Comparison of ENCODE assay signal across 20 mouse cellular contexts in genomic region chr2:61747411-61747810, GRCm38 (mm10). TPM values are rescaled to one million over a fixed set of nuclear protein-coding genes. Genes with fewer than 3 reads are reported as not detected.
A peak's percentile ranks its signal among the peaks of the same experiment; 100 is the strongest.
DNase-seq lines count a peak whose midpoint lies in the region; ATAC-seq and TF ChIP-seq lines count a peak whose summit lies in the region.
"Had no signal": no experiment of that assay in that cellular context is flagged by ENCODE, and none has a peak within 500 bp of the region (broad histone marks: within the 10 kb centered on the region; RNA-seq: fewer than 3 reads in every experiment).

No protein-coding gene starts in this region.

- 0 out of 2 replicates have a peak, but pooled peaks cover 3% of the 10 kb centered on the region for H3K4me1 ChIP-seq in forebrain, embryonic 14.5 days (ENCODE audit: control insufficient read depth, insufficient read depth, low read length)
- no peaks in the 10 kb centered on the region for H3K4me1 ChIP-seq in forebrain, embryonic 11.5 days (replicated peaks; ENCODE audit: control insufficient read depth, insufficient read depth, low read length)
- H3K4me1 ChIP-seq in MEL (ENCODE audit: control insufficient read depth in 1 of 2, insufficient read depth in 2 of 2, low read length in 2 of 2): peaks cover 5 to 13% of the 10 kb centered on the region in 2 experiments; a peak in 3 of 4 replicates
- H3K4me1 ChIP-seq in forebrain, embryonic 16.5 days (replicated peaks; ENCODE audit: control insufficient read depth, insufficient read depth, low read length): peaks cover 9% of the 10 kb centered on the region
- H3K4me1 ChIP-seq: embryonic facial prominence, embryonic 10.5 days; hindbrain, embryonic 12.5 days had no signal

- H3K9me3 ChIP-seq in forebrain, embryonic 14.5 days (replicated peaks; ENCODE audit: control insufficient read depth, low read length): no peaks in the 10 kb centered on the region
- no peaks in the 10 kb centered on the region for H3K9me3 ChIP-seq in forebrain, embryonic 11.5 days (ENCODE audit: control insufficient read depth, low read length)
- H3K9me3 ChIP-seq in MEL (replicated peaks; ENCODE audit: insufficient read depth, low read length): no peaks in the 10 kb centered on the region
- H3K9me3 ChIP-seq in forebrain, embryonic 16.5 days (ENCODE audit: control insufficient read depth, low read length): no peaks in the 10 kb centered on the region
- H3K9me3 ChIP-seq: embryonic facial prominence, embryonic 10.5 days; heart, embryonic 13.5 days; hindbrain, embryonic 12.5 days had no signal

- no peak for TF ChIP-seq POLR2A in MEL (IDR thresholded peaks at IDR 0.05; ENCODE audit: control insufficient read depth in 1 of 2, insufficient read depth in 1 of 2, low read depth in 1 of 2, low read length in 2 of 2, poor library complexity in 1 of 2)

- TF ChIP-seq CTCF in layer of hippocampus, adult 2 months (conservative IDR thresholded peaks at IDR 0.05): no peak
- TF ChIP-seq CTCF in MEL (IDR thresholded peaks at IDR 0.05 in 2 of 3, conservative IDR thresholded peaks at IDR 0.05 in 1 of 3; ENCODE audit: control insufficient read depth in 1 of 3, insufficient read depth in 1 of 3, low read depth in 2 of 3, low read length in 3 of 3, poor library complexity in 1 of 3, severe bottlenecking in 1 of 3): no peak
- TF ChIP-seq CTCF in left cerebral cortex, adult 2 months (IDR thresholded peaks at IDR 0.05): no peak

- 69% methylated on average over 2 of the region's 2 CpGs for WGBS in forebrain, embryonic 14.5 days
- 83% methylated on average over 2 of the region's 2 CpGs for WGBS in forebrain, embryonic 11.5 days
- WGBS in forebrain, embryonic 16.5 days: 46% methylated on average over 2 of the region's 2 CpGs

- no peak for TF ChIP-seq RAD21 in MEL (IDR thresholded peaks at IDR 0.05; ENCODE audit: low read depth, low read length)

- H3K4me2 ChIP-seq in forebrain, embryonic 14.5 days (ENCODE audit: low read length): no peak overlapping the region
- H3K4me2 ChIP-seq in forebrain, embryonic 11.5 days (ENCODE audit: low read depth, low read length, severe bottlenecking): no peak overlapping the region
- H3K4me2 ChIP-seq in forebrain, embryonic 16.5 days (ENCODE audit: low read length): no peak overlapping the region
- H3K4me2 ChIP-seq: heart, embryonic 13.5 days; hindbrain, embryonic 12.5 days had no signal

- no peak overlapping the region for H3K4me3 ChIP-seq in forebrain, embryonic 14.5 days (ENCODE audit: low read depth, low read length)
- no peak overlapping the region for H3K4me3 ChIP-seq in forebrain, embryonic 11.5 days (ENCODE audit: low read depth, low read length)
- no peak overlapping the region for H3K4me3 ChIP-seq in layer of hippocampus, adult 2 months
- no peak overlapping the region for H3K4me3 ChIP-seq in MEL (ENCODE audit: control insufficient read depth in 1 of 2, insufficient read depth in 1 of 2, low read depth in 2 of 2, low read length in 2 of 2)
- H3K4me3 ChIP-seq in forebrain, embryonic 16.5 days (replicated peaks; ENCODE audit: low read length): no peak overlapping the region
- H3K4me3 ChIP-seq in left cerebral cortex, adult 2 months: no peak overlapping the region
- H3K4me3 ChIP-seq: embryonic facial prominence, embryonic 10.5 days; heart, embryonic 13.5 days; hindbrain, embryonic 12.5 days had no signal

- H3K79me2 ChIP-seq in MEL (ENCODE audit: control insufficient read depth, insufficient read depth, low read length, poor library complexity): peaks cover 10% of the 10 kb centered on the region; the same call in 1 of the 2 replicates

- no peak for TF ChIP-seq EP300 in MEL (IDR thresholded peaks at IDR 0.05; ENCODE audit: low read depth in 1 of 2, low read length in 2 of 2)

- peak; percentile 55; the same call in 1 of the 2 replicates for ATAC-seq in forebrain, embryonic 14.5 days
- no peak for ATAC-seq in forebrain, embryonic 11.5 days (replicated peaks; ENCODE audit: low FRiP score)
- ATAC-seq in forebrain, embryonic 16.5 days: peak; percentile 81
- ATAC-seq: hindbrain, embryonic 16.5 days; inflammation-experienced regulatory T-cells, adult 6 months; intestine, postnatal 0 days had no signal

- peak; percentile 39 for DNase-seq in forebrain, embryonic 14.5 days (ENCODE audit: low spot score)
- DNase-seq in forebrain, embryonic 11.5 days (ENCODE audit: low spot score): no peak
- DNase-seq in layer of hippocampus, adult 2 months (ENCODE audit: low spot score in 2 of 2): no peak
- DNase-seq in layer of hippocampus, adult 9-11 months: no peak
- DNase-seq in MEL (ENCODE audit: low read depth, low spot score): no peak
- DNase-seq in adrenal gland, postnatal 25 days: no peak
- no peak for DNase-seq in left cerebral cortex, adult 2 months (ENCODE audit: extremely low spot score in 1 of 2, low spot score in 2 of 2)
- DNase-seq: adrenal gland, postnatal 10 days; cerebellum, adult 2 months; heart, postnatal 4 days; kidney, adult 8-10 months had no signal

- H3K36me3 ChIP-seq in forebrain, embryonic 14.5 days (ENCODE audit: control insufficient read depth, insufficient read depth, low read length): no peaks in the 10 kb centered on the region
- H3K36me3 ChIP-seq in forebrain, embryonic 11.5 days (ENCODE audit: control insufficient read depth, insufficient read depth, low read length): no peaks in the 10 kb centered on the region
- H3K36me3 ChIP-seq in MEL (ENCODE audit: control insufficient read depth in 1 of 2, insufficient read depth in 2 of 2, low read length in 2 of 2): peaks cover 28 to 29% of the 10 kb centered on the region in 2 experiments
- no peaks in the 10 kb centered on the region for H3K36me3 ChIP-seq in forebrain, embryonic 16.5 days (ENCODE audit: control insufficient read depth, insufficient read depth)
- H3K36me3 ChIP-seq: embryonic facial prominence, embryonic 10.5 days; hindbrain, embryonic 12.5 days had no signal

- no peak overlapping the region for H3K9ac ChIP-seq in forebrain, embryonic 14.5 days (ENCODE audit: low read length)
- no peak overlapping the region for H3K9ac ChIP-seq in forebrain, embryonic 11.5 days (ENCODE audit: low read length)
- H3K9ac ChIP-seq in MEL (ENCODE audit: control insufficient read depth, low read depth, low read length, poor library complexity, severe bottlenecking): no peak overlapping the region
- no peak overlapping the region for H3K9ac ChIP-seq in forebrain, embryonic 16.5 days (replicated peaks; ENCODE audit: low read depth, low read length)
- H3K9ac ChIP-seq: heart, embryonic 13.5 days; hindbrain, embryonic 12.5 days had no signal

- intact Hi-C loops in left cerebral cortex, adult 2 months (cut with DNase I): no loop called here

- no peak overlapping the region for H3K27ac ChIP-seq in forebrain, embryonic 14.5 days (ENCODE audit: low read depth, low read length)
- H3K27ac ChIP-seq in forebrain, embryonic 11.5 days (ENCODE audit: low read depth, low read length): no peak overlapping the region
- H3K27ac ChIP-seq in layer of hippocampus, adult 2 months: peak overlapping the region; percentile 56; the same call in 1 of the 2 replicates
- no peak overlapping the region for H3K27ac ChIP-seq in MEL (ENCODE audit: control insufficient read depth, low read depth, low read length)
- peak overlapping the region; percentile 66; the same call in 1 of the 2 replicates for H3K27ac ChIP-seq in forebrain, embryonic 16.5 days (ENCODE audit: low read length)
- H3K27ac ChIP-seq in left cerebral cortex, adult 2 months: no peak overlapping the region
- H3K27ac ChIP-seq: embryonic facial prominence, embryonic 10.5 days; heart, embryonic 13.5 days; hindbrain, embryonic 12.5 days had no signal

- no peaks in the 10 kb centered on the region for H3K27me3 ChIP-seq in forebrain, embryonic 14.5 days (replicated peaks; ENCODE audit: control insufficient read depth, insufficient read depth, low read length)
- H3K27me3 ChIP-seq in forebrain, embryonic 11.5 days (ENCODE audit: control insufficient read depth, insufficient read depth, low read length): no peaks in the 10 kb centered on the region
- H3K27me3 ChIP-seq in MEL (ENCODE audit: control insufficient read depth in 1 of 2, insufficient read depth in 2 of 2, low read length in 2 of 2): no peaks in the 10 kb centered on the region
- no peaks in the 10 kb centered on the region for H3K27me3 ChIP-seq in forebrain, embryonic 16.5 days (replicated peaks; ENCODE audit: control insufficient read depth, insufficient read depth, low read length)
- H3K27me3 ChIP-seq: heart, embryonic 13.5 days; hindbrain, embryonic 12.5 days had no signal

TF ChIP-seq in MEL, 35 proteins besides CTCF, POLR2A, EP300 and RAD21:
- TF ChIP-seq ZMIZ1 (IDR thresholded peaks at IDR 0.05; ENCODE audit: low read depth, low read length) (no peak), ZNF384 (IDR thresholded peaks at IDR 0.05; ENCODE audit: low read depth, low read length) (peak; percentile 56)

RNA-seq across cellular contexts. Expression of gene Psmd14, which starts 35.9 kb away (rescaled TPM):
- 279 and 296 TPM in 2 replicates for polyA plus RNA-seq in forebrain, embryonic 14.5 days (2014; fragmentation: Nextera tagmentation; extraction: Ambion mirVana)
- 271 and 294 TPM in 2 replicates for polyA plus RNA-seq in forebrain, embryonic 11.5 days (2014; fragmentation: Nextera tagmentation; extraction: Ambion mirVana)
- 100 to 1,000 TPM; 110 to 120 TPM for total RNA-seq in layer of hippocampus, adult 2 months (2021)
- 217 and 238 TPM in 2 replicates for total RNA-seq in MEL (2012; rRNA removed)
- polyA plus RNA-seq in MEL (2012; ENCODE audit: insufficient read depth in 1 of 2, insufficient read length in 2 of 2, low read depth in 1 of 2, low replicate concordance in 2 of 2, missing spikeins in 1 of 2): 100 to 1,000 TPM in 1 of 2 experiments, not detected in 1; 156 TPM
- 253 and 271 TPM in 2 replicates for polyA plus RNA-seq in forebrain, embryonic 16.5 days (2015; fragmentation: Nextera tagmentation; extraction: Ambion mirVana)
- 89.9 and 97.1 TPM in 2 replicates for total RNA-seq in adrenal gland, postnatal 25 days (2021)
- 100 to 1,000 TPM in 1 of 2 experiments, 10 to 100 TPM in 1; 96.3 to 110 TPM for total RNA-seq in left cerebral cortex, adult 2 months (2021)

RNA-seq across cellular contexts. Expression of gene Tbr1, which starts 55.3 kb away (rescaled TPM):
- 46.3 and 47.2 TPM in 2 replicates for polyA plus RNA-seq in forebrain, embryonic 14.5 days (2014; fragmentation: Nextera tagmentation; extraction: Ambion mirVana)
- polyA plus RNA-seq in forebrain, embryonic 11.5 days (2014; fragmentation: Nextera tagmentation; extraction: Ambion mirVana): 39.9 and 43.8 TPM in 2 replicates
- total RNA-seq in layer of hippocampus, adult 2 months (2021): 10 to 100 TPM; 41.1 to 45.3 TPM
- total RNA-seq in MEL (2012; rRNA removed): 0.10 TPM in 1 of 2 replicates, not detected in the other
- under 1 TPM in 1 of 2 experiments, not detected in 1; 0.11 TPM for polyA plus RNA-seq in MEL (2012; ENCODE audit: insufficient read depth in 1 of 2, insufficient read length in 2 of 2, low read depth in 1 of 2, low replicate concordance in 2 of 2, missing spikeins in 1 of 2)
- polyA plus RNA-seq in forebrain, embryonic 16.5 days (2015; fragmentation: Nextera tagmentation; extraction: Ambion mirVana): 42.2 and 49.9 TPM in 2 replicates
- not detected in 2 replicates for total RNA-seq in adrenal gland, postnatal 25 days (2021)
- total RNA-seq in left cerebral cortex, adult 2 months (2021): 100 to 1,000 TPM; 116 to 131 TPM
- total RNA-seq: gastrocnemius, adult 8-10 months; heart, adult 8-10 months; heart, postnatal 4 days had no signal
- polyA plus RNA-seq: inflammation-experienced regulatory T-cells, adult 6 months; intestine, postnatal 0 days had no signal

Comparison
In these comparisons a context has a peak if more than half of its experiments do, and no peak if none do; other contexts are left out.
1. H3K27ac ChIP-seq: peak in layer of hippocampus, adult 2 months (single experiment) and forebrain, embryonic 16.5 days (single experiment); none in forebrain, embryonic 14.5 days (single experiment), forebrain, embryonic 11.5 days (single experiment), MEL (single experiment) and left cerebral cortex, adult 2 months (single experiment).
2. RNA of gene Tbr1, which starts 55.3 kb away (total RNA-seq): 116 to 131 TPM in left cerebral cortex, adult 2 months and 41.1 to 45.3 TPM in layer of hippocampus, adult 2 months; not detected in adrenal gland, postnatal 25 days and 0.10 TPM in MEL; every median in the first group is over 10 times any median in the second.